Mouse (Mus musculus): ENCODE results near the gene Ehbp1l1.

The Ehbp1l1 gene

GRCm38 (mm10) chr19:5725767-5726515, at the start of gene Ehbp1l1:
Ehbp1l1 (minus strand) TSS chr19:5726317.
- DNase-seq (ENCODE audit: low spot score in 2 of 2) = peak; percentile 73 to 76

DNA sequence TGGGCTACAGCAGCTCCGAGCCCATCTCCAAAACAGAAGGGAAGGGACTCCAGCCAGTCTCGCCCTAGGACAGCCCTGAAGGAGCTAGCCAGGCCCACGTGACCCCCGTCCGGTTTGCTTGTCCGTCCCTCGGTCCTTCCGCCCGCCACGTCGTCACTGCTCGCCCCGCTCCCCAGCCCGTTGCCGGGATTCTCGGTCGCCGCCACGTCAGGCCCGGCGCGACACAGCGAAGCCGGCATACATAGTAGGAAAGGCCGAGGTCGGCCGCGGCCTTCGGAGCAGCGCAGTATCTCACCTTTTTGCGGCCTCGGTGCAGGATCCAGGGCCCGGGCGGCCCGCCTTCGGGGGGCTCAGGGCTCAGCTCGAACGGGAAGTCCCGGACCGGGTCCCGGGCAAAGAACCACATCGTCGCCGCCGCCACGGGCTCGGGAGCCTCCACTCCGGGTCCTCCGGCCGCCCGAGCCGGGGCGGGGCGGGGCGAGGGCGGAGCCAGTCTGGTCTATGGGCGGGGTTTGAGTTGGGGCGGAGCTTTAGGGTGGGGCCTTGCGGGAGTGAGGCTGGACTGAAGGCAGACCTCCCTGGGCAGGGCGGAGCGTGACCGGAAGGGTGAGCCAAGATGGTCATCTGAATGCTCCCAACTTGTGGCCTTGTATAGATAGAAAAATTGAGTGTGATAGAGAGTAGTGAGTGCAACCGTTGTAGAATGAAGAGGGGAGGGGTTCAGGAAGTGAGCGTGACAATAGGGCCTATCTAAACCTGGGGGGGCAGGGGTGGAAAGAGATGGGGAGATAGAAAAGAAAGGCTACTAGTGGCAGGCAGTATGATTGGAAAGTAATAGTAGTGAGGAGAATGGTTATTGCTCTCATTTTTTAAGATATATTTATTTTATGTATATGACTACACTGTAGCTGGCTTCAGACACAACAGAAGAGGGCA, 45.1 kb upstream of the Ehbp1l1 start, which contains the start of gene Scyl1:
Gene Scyl1, minus strand, starts transcription at position 495 of the 936 bp plus-strand sequence.
- DNase-seq (ENCODE audit: low spot score in 2 of 2) = peak; percentile 95

DNA sequence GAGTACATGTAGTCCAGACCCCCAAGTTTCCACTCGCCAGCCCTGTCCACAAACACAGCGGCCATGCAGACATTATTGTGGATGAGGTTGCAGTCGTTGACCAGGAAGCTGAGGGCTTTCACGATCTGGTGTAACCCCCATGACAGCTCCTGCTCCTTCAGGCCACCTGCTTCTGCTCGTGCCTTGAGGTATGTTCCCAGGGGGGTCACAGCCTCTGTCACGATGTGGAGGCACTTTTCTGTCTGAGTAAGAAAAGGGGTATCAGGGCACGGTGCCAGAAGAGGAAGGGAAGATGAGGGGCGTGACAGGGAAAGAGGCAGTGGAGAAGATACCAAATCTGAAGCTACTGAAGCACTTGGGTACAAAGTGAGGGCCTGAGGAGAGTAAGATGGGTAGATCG, 44.2 kb upstream of the Ehbp1l1 start:
- DNase-seq (ENCODE audit: low spot score in 2 of 2) = no peak

DNA sequence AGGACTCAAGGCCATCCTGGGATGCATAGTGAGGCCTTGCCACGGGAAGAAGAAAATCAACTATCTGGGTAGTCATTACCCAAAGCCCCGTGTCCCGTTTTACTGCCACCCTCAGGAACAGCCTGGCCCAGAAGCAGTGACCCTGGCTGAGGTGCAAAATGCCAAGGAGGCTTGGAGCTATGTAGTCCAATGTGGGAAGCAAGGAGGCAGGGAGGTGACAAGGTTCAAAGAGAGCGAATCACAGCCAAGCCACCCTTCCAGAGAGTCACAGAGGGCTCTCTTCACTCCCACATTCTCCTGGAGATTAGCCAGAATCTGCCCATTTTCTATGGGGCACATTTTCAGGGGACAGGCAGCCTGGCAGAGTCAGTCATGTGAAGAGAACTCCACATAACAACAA, 41.2 kb upstream of the Ehbp1l1 start:
- no peak for DNase-seq (ENCODE audit: low spot score in 2 of 2)

- no peak for DNase-seq (ENCODE audit: low spot score in 2 of 2)
Measured at GRCm38 (mm10) chr19:5763163-5763562, 37.0 kb upstream of the Ehbp1l1 start.

DNA sequence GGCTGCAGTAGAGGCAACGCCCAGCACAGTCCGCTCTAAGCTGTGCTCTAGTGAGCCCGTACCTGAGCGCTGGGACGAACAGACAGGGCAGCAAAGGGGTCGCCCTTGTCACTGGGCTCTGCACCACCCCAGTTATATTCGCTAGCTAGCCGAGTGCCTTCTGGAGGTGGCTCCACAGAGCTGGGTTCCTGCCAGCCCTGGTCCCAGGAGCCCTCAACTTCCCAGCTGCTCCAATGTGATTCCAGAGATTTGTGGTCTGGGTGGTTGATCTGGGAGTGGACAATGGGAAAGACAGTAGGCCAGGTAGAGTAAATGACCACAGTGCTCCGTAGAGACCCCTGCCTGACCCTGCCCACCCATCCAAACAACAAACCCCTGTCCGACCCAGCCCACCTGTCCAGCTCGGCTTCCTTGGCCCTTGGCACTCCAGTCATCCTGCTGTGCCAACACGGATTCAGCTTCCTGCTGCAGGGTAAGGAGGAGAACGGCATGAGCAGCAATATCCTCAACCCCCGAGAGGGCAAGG, 32.8 kb upstream of the Ehbp1l1 start:
- DNase-seq (ENCODE audit: low spot score in 2 of 2) = no peak

GRCm38 (mm10) chr19:5756991-5757636, 31.0 kb upstream of the Ehbp1l1 start:
- no peak for DNase-seq (ENCODE audit: low spot score in 2 of 2)

DNA sequence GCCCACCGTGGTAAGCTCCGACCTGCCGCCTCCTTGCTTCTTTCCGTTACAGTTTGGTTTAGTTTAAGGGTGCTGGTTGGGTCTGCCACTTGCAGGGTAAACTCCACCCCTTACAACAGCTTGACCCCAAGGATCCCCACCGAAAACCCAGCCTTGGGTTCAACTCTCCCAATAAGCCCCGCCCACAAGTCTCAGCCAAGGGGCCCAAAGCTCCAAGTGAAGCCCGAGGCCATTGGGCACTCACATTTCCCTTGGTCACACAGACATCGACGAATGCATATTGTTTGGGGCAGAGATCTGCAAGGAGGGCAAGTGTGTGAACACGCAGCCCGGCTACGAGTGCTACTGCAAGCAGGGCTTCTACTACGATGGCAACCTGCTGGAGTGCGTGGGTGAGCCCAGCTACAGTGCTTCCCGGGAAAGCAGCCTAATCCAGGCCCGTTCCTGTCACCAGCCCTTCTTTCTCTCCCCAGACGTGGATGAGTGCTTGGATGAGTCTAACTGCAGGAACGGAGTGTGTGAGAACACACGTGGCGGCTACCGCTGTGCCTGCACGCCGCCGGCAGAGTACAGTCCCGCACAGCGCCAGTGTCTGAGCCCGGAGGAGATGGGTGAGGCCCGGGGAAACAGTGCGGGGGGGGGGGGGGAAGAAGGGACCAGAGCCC, 30.3 kb upstream of the Ehbp1l1 start:
- DNase-seq (ENCODE audit: low spot score in 2 of 2) = no peak

DNA sequence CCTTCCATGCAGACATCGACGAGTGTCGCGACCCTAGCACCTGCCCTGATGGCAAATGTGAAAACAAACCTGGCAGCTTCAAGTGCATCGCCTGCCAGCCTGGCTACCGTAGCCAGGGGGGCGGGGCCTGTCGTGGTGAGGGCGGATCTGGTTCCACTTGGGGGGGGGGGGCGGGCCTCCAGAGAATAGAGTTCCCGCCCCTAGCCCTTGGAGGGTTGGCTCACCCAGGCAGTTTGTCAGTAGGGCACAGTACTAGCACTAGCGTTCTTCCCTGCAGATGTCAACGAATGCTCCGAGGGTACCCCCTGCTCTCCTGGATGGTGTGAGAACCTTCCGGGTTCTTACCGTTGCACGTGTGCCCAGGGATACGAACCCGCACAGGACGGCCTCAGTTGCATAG, 25.6 kb upstream of the Ehbp1l1 start:
- peak in 1 of 2 experiments; percentile 24 for DNase-seq (ENCODE audit: low spot score in 2 of 2)

DNA sequence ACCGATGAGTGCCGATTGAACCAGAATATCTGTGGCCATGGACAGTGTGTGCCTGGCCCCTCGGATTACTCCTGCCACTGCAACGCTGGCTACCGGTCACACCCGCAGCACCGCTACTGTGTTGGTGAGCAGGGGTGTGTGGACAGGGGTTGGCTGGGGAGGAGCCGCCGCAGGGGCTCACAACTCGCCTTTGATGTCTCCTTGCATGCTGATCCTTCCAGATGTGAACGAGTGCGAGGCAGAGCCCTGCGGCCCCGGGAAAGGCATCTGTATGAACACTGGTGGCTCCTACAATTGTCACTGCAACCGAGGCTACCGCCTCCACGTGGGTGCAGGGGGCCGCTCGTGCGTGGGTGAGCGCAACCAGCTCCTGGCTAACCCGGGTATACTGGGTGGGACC, 24.8 kb upstream of the Ehbp1l1 start:
- no peak for DNase-seq (ENCODE audit: low spot score in 2 of 2)

DNA sequence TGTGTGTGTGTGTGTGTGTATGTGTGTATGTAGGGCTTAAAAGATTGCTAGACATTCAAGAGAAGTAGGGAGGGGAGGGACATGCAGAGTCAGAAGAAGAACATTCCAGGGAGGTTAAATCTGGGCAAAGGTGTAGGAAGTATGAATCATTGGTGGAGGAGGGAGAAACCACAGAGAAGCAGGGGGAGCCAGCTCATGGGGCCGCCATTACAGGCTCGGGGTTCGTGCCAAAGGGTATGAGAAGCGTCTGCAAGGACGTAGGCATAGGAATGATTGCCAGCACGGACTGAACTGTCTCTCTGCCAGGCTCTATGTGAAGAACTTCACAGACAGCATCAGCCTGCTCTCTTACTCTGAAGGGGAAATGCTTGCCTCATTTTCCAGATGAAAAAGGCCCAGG, 23.4 kb upstream of the Ehbp1l1 start:
- no peak for DNase-seq (ENCODE audit: low spot score in 2 of 2)

GRCm38 (mm10) chr19:5746907-5747363, 20.8 kb upstream of the Ehbp1l1 start:
- DNase-seq (ENCODE audit: low spot score in 2 of 2) = no peak

DNA sequence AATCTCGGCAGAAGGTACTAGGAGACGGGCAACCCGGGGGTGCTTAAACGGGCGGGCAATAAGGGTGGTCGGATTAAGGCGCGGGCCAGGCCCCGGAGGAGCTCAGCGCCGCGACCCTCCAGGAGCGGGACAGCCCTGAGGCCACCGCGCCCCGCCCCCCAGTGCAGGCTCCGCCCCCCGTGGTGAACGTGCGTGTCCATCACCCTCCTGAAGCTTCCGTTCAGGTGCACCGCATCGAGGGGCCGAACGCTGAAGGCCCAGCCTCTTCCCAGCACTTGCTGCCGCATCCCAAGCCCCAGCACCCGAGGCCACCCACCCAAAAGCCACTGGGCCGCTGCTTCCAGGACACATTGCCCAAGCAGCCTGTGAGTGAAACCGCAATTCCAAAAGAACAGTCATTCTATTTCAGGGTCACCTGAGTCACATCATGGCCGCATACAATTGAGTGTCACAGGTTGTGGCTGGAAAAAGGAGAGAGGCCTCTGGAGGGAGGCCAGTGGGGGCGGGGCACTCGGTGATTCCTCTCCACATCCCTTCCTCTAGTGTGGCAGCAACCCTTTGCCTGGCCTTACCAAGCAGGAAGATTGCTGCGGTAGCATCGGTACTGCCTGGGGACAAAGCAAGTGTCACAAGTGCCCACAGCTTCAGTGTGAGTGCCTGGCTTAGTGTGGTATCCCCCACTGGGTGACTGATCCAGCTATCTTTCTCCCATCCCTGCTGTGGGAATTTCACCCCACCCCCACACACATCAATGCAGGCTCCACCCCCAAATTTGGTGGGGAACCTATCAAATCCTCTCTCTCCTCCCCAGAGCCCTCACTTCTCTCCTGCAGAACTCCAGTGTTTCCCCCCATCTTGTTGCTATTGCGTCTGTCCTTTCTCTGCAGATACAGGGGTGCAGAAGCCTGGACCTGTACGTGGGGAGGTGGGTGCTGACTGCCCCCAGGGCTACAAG, 19.9 kb upstream of the Ehbp1l1 start:
- no peak for DNase-seq (ENCODE audit: low spot score in 2 of 2)

- DNase-seq (ENCODE audit: low spot score in 2 of 2) = no peak
Measured at GRCm38 (mm10) chr19:5743576-5743975, 17.5 kb upstream of the Ehbp1l1 start.

- no peak for DNase-seq (ENCODE audit: low spot score in 2 of 2)
Measured at GRCm38 (mm10) chr19:5742241-5742641, 16.1 kb upstream of the Ehbp1l1 start.

GRCm38 (mm10) chr19:5741641-5742240, 15.6 kb upstream of the Ehbp1l1 start:
- DNase-seq (ENCODE audit: low spot score in 2 of 2) = no peak

DNA sequence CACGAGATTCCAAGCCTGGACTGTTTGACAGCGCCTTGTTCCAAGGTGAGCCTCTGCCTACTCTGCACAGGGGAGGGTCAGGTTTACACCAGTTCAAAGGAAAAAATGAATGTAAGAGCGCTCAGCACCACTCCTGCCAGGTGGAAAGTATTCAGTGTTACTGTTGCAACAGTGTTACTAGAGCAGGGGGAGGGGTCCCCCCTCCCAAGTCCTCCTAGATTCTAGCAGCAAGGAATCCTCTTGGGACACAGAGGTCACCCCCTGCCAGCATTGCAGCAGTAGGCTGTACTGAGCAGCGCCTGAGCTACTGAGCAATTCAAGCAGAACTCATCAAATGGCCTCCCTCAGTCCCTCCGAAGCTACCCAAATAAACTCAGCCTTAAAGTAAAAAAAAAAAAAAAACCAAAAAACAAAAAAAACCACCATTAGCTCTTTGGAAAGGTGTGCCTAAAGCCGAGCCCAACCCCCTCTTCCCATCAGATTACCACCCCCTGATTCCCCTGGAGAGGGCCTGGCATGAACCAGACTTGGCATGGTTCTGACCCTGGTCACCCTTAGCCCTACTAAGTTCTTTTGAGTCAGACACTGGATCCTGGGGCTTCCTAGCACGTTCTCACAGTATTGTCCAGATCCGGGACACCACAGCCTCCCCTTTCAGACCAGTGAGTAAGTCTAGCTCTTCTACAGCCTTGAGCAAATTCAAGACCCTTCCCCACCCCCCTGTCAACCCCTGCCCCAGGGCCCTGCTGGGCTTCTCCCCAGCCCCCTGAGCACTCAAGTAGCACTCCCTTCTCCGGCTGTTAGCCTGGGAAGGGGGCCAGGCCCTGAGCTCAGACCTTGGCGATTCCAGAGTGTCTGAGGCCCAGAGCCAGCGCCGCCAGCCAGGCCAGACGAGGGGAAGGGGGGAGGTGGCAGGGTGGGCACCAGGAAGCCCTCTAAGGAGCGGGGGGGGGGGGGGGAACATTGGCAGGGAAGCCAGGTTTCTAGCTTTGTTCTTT, 14.5 kb upstream of the Ehbp1l1 start, which contains the start of gene Ltbp3:
Gene Ltbp3, plus strand, starts transcription at position 585 of the 998 bp plus-strand sequence.
- DNase-seq (ENCODE audit: low spot score in 2 of 2) = no peak

DNA sequence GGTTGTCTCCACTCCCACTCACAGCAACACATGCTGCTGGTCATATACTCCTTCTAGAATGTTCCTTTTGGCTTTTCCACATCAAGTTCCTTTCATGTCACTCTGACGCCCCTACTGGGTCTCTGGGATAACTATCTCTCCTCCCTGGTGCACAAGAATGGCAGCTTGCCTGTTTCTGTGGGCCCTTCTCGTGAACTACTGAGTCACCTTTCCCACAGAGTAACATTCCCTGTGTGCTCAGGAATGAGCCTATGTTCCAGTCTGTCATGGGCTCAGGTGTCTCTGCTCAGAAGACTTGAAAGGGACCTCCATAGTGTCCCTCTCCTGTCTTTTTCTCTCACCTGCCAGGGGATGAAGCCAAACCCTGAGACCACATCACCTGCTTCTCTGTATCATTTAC, 13.3 kb upstream of the Ehbp1l1 start:
- no peak for DNase-seq (ENCODE audit: low spot score in 2 of 2)
